Mouse (Mus musculus) brain, embryonic 14.5 days (tissue): ENCODE measurements around the gene Pigu.

ENCODE experiments used
- CTCF ChIP-seq: fragments of 200-500 bp; IDR thresholded peaks from 2 replicates; pipeline ENCODE4 v1.5.1; 2012; ENCODE audit warnings: inconsistent platforms, mild to moderate bottlenecking, moderate library complexity, borderline replicate concordance; ENCODE audit not compliant: insufficient read depth, insufficient read length; ENCODE audit errors: extremely low read depth
- POLR2A ChIP-seq: fragments of 200-500 bp; IDR thresholded peaks from 2 replicates; pipeline ENCODE4 v1.6.1; 2012; ENCODE audit warnings: mild to moderate bottlenecking, inconsistent platforms, borderline replicate concordance; ENCODE audit not compliant: poor library complexity, insufficient read depth, insufficient read length, severe bottlenecking; ENCODE audit errors: extremely low read depth

DNA sequence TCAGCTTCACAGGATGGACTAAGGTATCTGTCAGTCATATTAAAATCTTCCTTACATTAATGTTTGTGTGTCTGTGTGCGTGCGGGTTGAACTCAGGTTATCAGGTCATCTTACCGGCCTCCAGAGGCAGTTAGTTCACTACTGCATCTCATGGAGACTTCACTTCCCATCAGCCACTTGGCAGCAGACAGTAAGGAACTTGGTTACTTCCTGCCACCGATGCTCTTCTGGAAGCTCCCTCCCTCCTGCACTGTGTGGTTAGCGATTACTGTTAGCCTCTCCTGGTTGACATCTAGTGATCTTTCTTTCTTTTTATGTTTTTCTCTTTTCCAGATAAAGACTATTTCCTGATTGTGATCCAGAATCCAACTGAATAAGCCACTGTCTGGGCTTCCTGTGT lies 107.6 kb downstream of the Pigu start:
- TF ChIP-seq CTCF (no peak), POLR2A (no peak)
